Mouse (Mus musculus): ENCODE measurements around the gene Lsmem1. TPM values are rescaled to one million over a fixed set of nuclear protein-coding genes. Genes with fewer than 3 reads are reported as not detected.

The Lsmem1 gene
- total and polyA plus RNA-seq, 3 experiments: not detected

DNA sequence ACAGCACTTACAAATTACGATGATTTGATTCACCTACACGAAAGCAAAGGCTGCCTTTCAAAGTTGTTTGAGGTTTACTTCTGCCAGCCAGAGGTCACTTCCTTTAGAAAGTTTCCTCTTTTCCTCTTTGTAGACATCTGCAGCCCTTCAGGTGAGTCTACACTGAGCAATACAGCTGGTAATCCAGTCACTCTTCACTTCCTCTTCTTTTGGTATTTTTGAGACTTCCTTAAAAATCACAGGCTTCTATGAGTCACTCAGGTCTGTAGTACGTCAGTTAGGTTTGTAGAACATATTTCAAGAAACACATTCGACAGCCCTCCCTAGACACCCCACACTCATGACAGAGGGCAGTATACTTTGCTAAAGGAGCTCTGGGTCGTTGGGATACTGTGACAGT lies 58.6 kb downstream of the Lsmem1 start:
- Histone ChIP-seq H3K36me3 (replicated peaks in 1 of 2; ENCODE audit: control insufficient read depth in 1 of 2, insufficient read depth in 1 of 2, low read length in 1 of 2) (no peaks in the 10 kb centered on the region), H3K27ac (ENCODE audit: insufficient read depth, low read depth) (no peak overlapping the region), H3K4me2 (ENCODE audit: insufficient read depth, low read depth, poor library complexity, severe bottlenecking) (0 out of 2 replicates have a peak overlapping the region, but pooled peaks have one; percentile 27), H3K4me3 (replicated peaks in 1 of 3; ENCODE audit: low read depth in 2 of 3, low read length in 2 of 3, poor library complexity in 1 of 3) (no peak overlapping the region), H3K79me2 (replicated peaks; ENCODE audit: control insufficient read depth, extremely low read depth, insufficient read depth, poor library complexity, severe bottlenecking) (no peaks in the 10 kb centered on the region), H3K9me3 (replicated peaks; ENCODE audit: low read length) (peaks cover 3% of the 10 kb centered on the region), H3K4me1 (ENCODE audit: control insufficient read depth in 1 of 2, insufficient read depth in 2 of 2) (peaks cover 0 to 15% of the 10 kb centered on the region in 2 experiments; a peak in 1 of 4 replicates), H3K27me3 (replicated peaks) (no peaks in the 10 kb centered on the region), H3K9ac (ENCODE audit: insufficient read depth, low read depth) (no peak overlapping the region)
- TF ChIP-seq EP300 (IDR thresholded peaks at IDR 0.05; ENCODE audit: low read length): peak; percentile 84
- TF ChIP-seq BHLHE40 (IDR thresholded peaks at IDR 0.05; ENCODE audit: low read depth, low read length): peak; percentile 57; the same call in 1 of the 2 replicates
- TF ChIP-seq CTCF (conservative IDR thresholded peaks at IDR 0.05 in 1 of 2, IDR thresholded peaks at IDR 0.05 in 1 of 2; ENCODE audit: low read depth in 2 of 2, low read length in 2 of 2): no peak
- TF ChIP-seq RCOR1 (conservative IDR thresholded peaks at IDR 0.05; ENCODE audit: low read depth, low read length): 0 out of 2 replicates have a peak, but pooled peaks have one; percentile 45
- peak; percentile 88 for TF ChIP-seq ETS1 (conservative IDR thresholded peaks at IDR 0.05; ENCODE audit: low read depth, low read length)
- TF ChIP-seq ELF1 (IDR thresholded peaks at IDR 0.05; ENCODE audit: low read depth, low read length): 0 out of 2 replicates have a peak, but pooled peaks have one; percentile 36
- TF ChIP-seq USF2 (conservative IDR thresholded peaks at IDR 0.05; ENCODE audit: low read depth, low read length): no peak
- TF ChIP-seq IRF4 (IDR thresholded peaks at IDR 0.05; ENCODE audit: low read depth, low read length): 0 out of 2 replicates have a peak, but pooled peaks have one; percentile 25
- TF ChIP-seq JUND (conservative IDR thresholded peaks at IDR 0.05; ENCODE audit: low read depth, low read length): 0 out of 2 replicates have a peak, but pooled peaks have one; percentile 23
- peak; percentile 55 for DNase-seq (ENCODE audit: extremely low read depth)
- dilution Hi-C loops (cut with MboI; ENCODE audit: extremely low pct_ligation_motif_present, extremely low pct_unique_long_range_greater_than_20kb, low sequenced_read_pairs): no loop called here
- in situ Hi-C loops (cut with MboI; ENCODE audit: low pct_ligation_motif_present, low pct_unique_long_range_greater_than_20kb, low sequenced_read_pairs): no loop called here

DNA sequence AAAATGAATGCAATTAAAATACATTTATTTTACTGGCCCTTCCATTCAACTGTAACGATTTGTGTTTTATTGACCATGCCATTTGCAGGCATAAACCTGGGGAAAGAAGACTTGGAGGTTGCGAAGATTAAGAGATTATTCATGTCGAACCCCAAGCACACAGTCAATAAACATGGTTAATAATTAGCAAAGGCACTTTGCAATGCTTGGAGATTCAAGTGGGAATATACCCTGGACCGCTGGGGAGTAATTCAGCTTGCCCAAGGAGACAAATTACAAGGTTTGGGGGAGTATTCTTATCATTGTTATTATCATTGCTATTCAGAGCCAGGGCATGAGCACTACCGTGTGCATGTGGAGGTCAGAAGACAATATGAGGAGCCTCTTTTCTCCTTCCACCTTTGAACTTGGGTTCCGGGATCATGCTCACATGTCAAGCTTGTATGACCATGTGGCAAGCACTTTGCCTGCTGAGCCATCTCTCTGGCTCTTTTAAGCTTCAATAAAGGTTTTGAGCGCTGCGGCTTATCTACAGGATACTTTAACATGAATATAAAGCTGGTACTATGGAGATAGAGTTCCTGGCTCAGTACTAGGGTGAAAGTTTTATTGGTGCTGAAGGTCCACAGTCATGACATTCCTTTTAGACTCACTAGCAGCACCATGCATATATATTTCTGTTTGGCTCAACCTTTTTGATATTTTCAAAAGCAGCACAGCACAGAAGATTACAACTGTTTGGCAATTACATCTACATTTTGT lies 59.6 kb downstream of the Lsmem1 start:
- in situ Hi-C loops (cut with MboI; ENCODE audit: low pct_ligation_motif_present, low pct_unique_long_range_greater_than_20kb, low sequenced_read_pairs) (no loop called here), dilution Hi-C loops (cut with MboI; ENCODE audit: extremely low pct_ligation_motif_present, extremely low pct_unique_long_range_greater_than_20kb, low sequenced_read_pairs) (no loop called here)
- no peak overlapping the region for H3K4me2 ChIP-seq (ENCODE audit: insufficient read depth, low read depth, poor library complexity, severe bottlenecking)
- no peaks in the 10 kb centered on the region for H3K79me2 ChIP-seq (replicated peaks; ENCODE audit: control insufficient read depth, extremely low read depth, insufficient read depth, poor library complexity, severe bottlenecking)
- H3K36me3 ChIP-seq (replicated peaks in 1 of 2; ENCODE audit: control insufficient read depth in 1 of 2, insufficient read depth in 1 of 2, low read length in 1 of 2): no peaks in the 10 kb centered on the region
- H3K4me3 ChIP-seq (replicated peaks in 1 of 3; ENCODE audit: low read depth in 2 of 3, low read length in 2 of 3, poor library complexity in 1 of 3): no peak overlapping the region
- TF ChIP-seq CHD1 (IDR thresholded peaks at IDR 0.05; ENCODE audit: low read depth, low read length): no peak
- TF ChIP-seq EP300 (IDR thresholded peaks at IDR 0.05; ENCODE audit: low read length): no peak
- no peak for TF ChIP-seq MXI1 (IDR thresholded peaks at IDR 0.05; ENCODE audit: low read depth, low read length)
- no peak for TF ChIP-seq POLR2AphosphoS2 (IDR thresholded peaks at IDR 0.05; ENCODE audit: low read depth, low read length)
- TF ChIP-seq RAD21 (IDR thresholded peaks at IDR 0.05; ENCODE audit: low read depth, low read length): no peak
- TF ChIP-seq SIN3A (IDR thresholded peaks at IDR 0.05; ENCODE audit: low read length): no peak
- no peak for TF ChIP-seq ZKSCAN1 (IDR thresholded peaks at IDR 0.05; ENCODE audit: borderline replicate concordance, low read depth, low read length)
- no peak for TF ChIP-seq TCF12 (IDR thresholded peaks at IDR 0.05; ENCODE audit: low read depth, low read length)
- TF ChIP-seq MAX (IDR thresholded peaks at IDR 0.05; ENCODE audit: low read length): no peak
- TF ChIP-seq ZNF384 (IDR thresholded peaks at IDR 0.05; ENCODE audit: low read depth, low read length): no peak
- no peak for TF ChIP-seq JUND (conservative IDR thresholded peaks at IDR 0.05; ENCODE audit: low read depth, low read length)
- no peak for TF ChIP-seq ETS1 (conservative IDR thresholded peaks at IDR 0.05; ENCODE audit: low read depth, low read length)
- no peak for TF ChIP-seq MYC (IDR thresholded peaks at IDR 0.05; ENCODE audit: low read depth, low read length)
- TF ChIP-seq TBP (conservative IDR thresholded peaks at IDR 0.05; ENCODE audit: low read depth, low read length): no peak
- no peak for TF ChIP-seq NRF1 (IDR thresholded peaks at IDR 0.05; ENCODE audit: low read depth, low read length)
- TF ChIP-seq USF2 (conservative IDR thresholded peaks at IDR 0.05; ENCODE audit: low read depth, low read length): no peak
- TF ChIP-seq NELFE (IDR thresholded peaks at IDR 0.05; ENCODE audit: low read depth, low read length): no peak
- TF ChIP-seq RCOR1 (conservative IDR thresholded peaks at IDR 0.05; ENCODE audit: low read depth, low read length): no peak
- no peak for TF ChIP-seq ZMIZ1 (IDR thresholded peaks at IDR 0.05; ENCODE audit: low read depth, low read length)
- TF ChIP-seq KAT2A (IDR thresholded peaks at IDR 0.05; ENCODE audit: insufficient replicate concordance, low read length): no peak
- no peak overlapping the region for H3K9ac ChIP-seq (ENCODE audit: insufficient read depth, low read depth)
- H3K27ac ChIP-seq (ENCODE audit: insufficient read depth, low read depth): no peak overlapping the region
- no peaks in the 10 kb centered on the region for H3K27me3 ChIP-seq (replicated peaks)
- peaks cover 0 to 15% of the 10 kb centered on the region in 2 experiments; a peak in 1 of 4 replicates for H3K4me1 ChIP-seq (ENCODE audit: control insufficient read depth in 1 of 2, insufficient read depth in 2 of 2)
- peaks cover 3% of the 10 kb centered on the region for H3K9me3 ChIP-seq (replicated peaks; ENCODE audit: low read length)
- DNase-seq (ENCODE audit: extremely low read depth): no peak
